15 mouse cellular contexts compared by ENCODE assay signal in genomic region chr3:10891981-10892380, GRCm38 (mm10).
A peak's percentile ranks its signal among the peaks of the same experiment; 100 is the strongest.
DNase-seq lines count a peak whose midpoint lies in the region; ATAC-seq and TF ChIP-seq lines count a peak whose summit lies in the region.
"Had no signal": no experiment of that assay in that cellular context is flagged by ENCODE, and none has a peak within 500 bp of the region (broad histone marks: within the 10 kb centered on the region; RNA-seq: fewer than 3 reads in every experiment).

No protein-coding gene starts in this region.

- H3K4me1 ChIP-seq in forebrain, embryonic 14.5 days (ENCODE audit: control insufficient read depth, insufficient read depth, low read length) = no peaks in the 10 kb centered on the region
- H3K4me1 ChIP-seq in midbrain, postnatal 0 days (ENCODE audit: insufficient read depth, low read length) = no peaks in the 10 kb centered on the region
- H3K4me1 ChIP-seq: kidney, embryonic 15.5 days; liver, embryonic 13.5 days; midbrain, embryonic 12.5 days had no signal

- no peak overlapping the region for H3K4me3 ChIP-seq in forebrain, embryonic 14.5 days (ENCODE audit: low read depth, low read length)
- H3K4me3 ChIP-seq in midbrain, postnatal 0 days (ENCODE audit: low read depth, low read length) = no peak overlapping the region
- H3K4me3 ChIP-seq: gastrocnemius, adult 2 months; kidney, embryonic 15.5 days; liver, embryonic 13.5 days; midbrain, embryonic 12.5 days had no signal

- no peak for TF ChIP-seq CTCF in midbrain, postnatal 0 days (IDR thresholded peaks at IDR 0.05)

- H3K27ac ChIP-seq in forebrain, embryonic 14.5 days (ENCODE audit: low read depth, low read length) = no peak overlapping the region
- H3K27ac ChIP-seq in midbrain, postnatal 0 days (ENCODE audit: low read depth, low read length) = no peak overlapping the region
- H3K27ac ChIP-seq: gastrocnemius, adult 2 months; kidney, embryonic 15.5 days; liver, embryonic 13.5 days; midbrain, embryonic 12.5 days had no signal

- H3K9ac ChIP-seq in forebrain, embryonic 14.5 days (ENCODE audit: low read length) = no peak overlapping the region
- no peak overlapping the region for H3K9ac ChIP-seq in midbrain, postnatal 0 days (replicated peaks; ENCODE audit: low read length, poor library complexity, severe bottlenecking)
- H3K9ac ChIP-seq: kidney, embryonic 15.5 days; liver, embryonic 13.5 days; midbrain, embryonic 12.5 days had no signal

- H3K9me3 ChIP-seq in forebrain, embryonic 14.5 days (replicated peaks; ENCODE audit: control insufficient read depth, low read length) = no peaks in the 10 kb centered on the region
- H3K9me3 ChIP-seq in midbrain, postnatal 0 days (ENCODE audit: low read length) = no peaks in the 10 kb centered on the region
- H3K9me3 ChIP-seq: kidney, embryonic 15.5 days; liver, embryonic 13.5 days; midbrain, embryonic 12.5 days had no signal

- H3K27me3 ChIP-seq in forebrain, embryonic 14.5 days (replicated peaks; ENCODE audit: control insufficient read depth, insufficient read depth, low read length) = no peaks in the 10 kb centered on the region
- no peaks in the 10 kb centered on the region for H3K27me3 ChIP-seq in midbrain, postnatal 0 days (ENCODE audit: insufficient read depth, low read length)
- H3K27me3 ChIP-seq: CH12.LX; kidney, embryonic 15.5 days; liver, embryonic 13.5 days; midbrain, embryonic 12.5 days had no signal

- peak; percentile 98 for ATAC-seq in forebrain, embryonic 14.5 days
- ATAC-seq in midbrain, postnatal 0 days (ENCODE audit: low FRiP score) = 0 out of 2 replicates have a peak, but pooled peaks have one; percentile 47
- no peak for ATAC-seq in granulocyte monocyte progenitor cell, adult 5-6 weeks (replicated peaks; ENCODE audit: poor library complexity, severe bottlenecking)

- peak; percentile 22 to 72 for DNase-seq in layer of hippocampus, adult 18-20 months (ENCODE audit: low spot score in 2 of 2)
- DNase-seq in layer of hippocampus, postnatal 25 days (ENCODE audit: extremely low spot score in 1 of 2, low spot score in 1 of 2) = no peak
- DNase-seq in brain, embryonic 18.5 days (ENCODE audit: low read depth, low spot score) = peak; percentile 83
- peak; percentile 91 for DNase-seq in forebrain, embryonic 14.5 days (ENCODE audit: low spot score)
- DNase-seq in midbrain, postnatal 0 days (ENCODE audit: low spot score) = peak; percentile 71
- no peak for DNase-seq in lung, postnatal 4 days
- DNase-seq: gastrocnemius, adult 2 months; liver, embryonic 13.5 days; lung, postnatal 10 days; thymus, postnatal 36 days had no signal

- no peak overlapping the region for H3K4me2 ChIP-seq in forebrain, embryonic 14.5 days (ENCODE audit: low read length)
- no peak overlapping the region for H3K4me2 ChIP-seq in midbrain, postnatal 0 days (ENCODE audit: low read depth, low read length, poor library complexity, severe bottlenecking)
- H3K4me2 ChIP-seq: heart, embryonic 11.5 days; kidney, embryonic 15.5 days; liver, embryonic 13.5 days; midbrain, embryonic 12.5 days had no signal

- H3K36me3 ChIP-seq in forebrain, embryonic 14.5 days (ENCODE audit: control insufficient read depth, insufficient read depth, low read length) = no peaks in the 10 kb centered on the region
- no peaks in the 10 kb centered on the region for H3K36me3 ChIP-seq in midbrain, postnatal 0 days (ENCODE audit: insufficient read depth, low read length)
- H3K36me3 ChIP-seq: kidney, embryonic 15.5 days; liver, embryonic 13.5 days; midbrain, embryonic 12.5 days had no signal

- 52% methylated on average over 2 of the region's 2 CpGs for WGBS in forebrain, embryonic 14.5 days
- 26% methylated on average over 2 of the region's 2 CpGs for WGBS in midbrain, postnatal 0 days

Comparison
In these comparisons a context has a peak if more than half of its experiments do, and no peak if none do; other contexts are left out.
1. DNase-seq: peak in layer of hippocampus, adult 18-20 months (2 of 2), brain, embryonic 18.5 days (single experiment), forebrain, embryonic 14.5 days (single experiment) and midbrain, postnatal 0 days (single experiment); none in layer of hippocampus, postnatal 25 days (0 of 2) and lung, postnatal 4 days (0 of 2).